Mouse (Mus musculus) CH12.LX (cell line): ENCODE data around the gene Fgd2. TPM values are rescaled to one million over a fixed set of nuclear protein-coding genes. Genes with fewer than 3 reads are reported as not detected.

Experiments used
- DNase-seq: peaks from one replicate; pipeline ENCODE4 v3.0.0-alpha.2; 2013; ENCODE audit errors: extremely low read depth
- H3K27ac ChIP-seq: 2 replicates; pipeline ENCODE4 v1.5.1; 2012; ENCODE audit warnings: low read depth, mild to moderate bottlenecking, control low read depth, moderate library complexity; ENCODE audit not compliant: insufficient read depth
- H3K27me3 ChIP-seq: replicated peaks from 2 replicates; pipeline ENCODE3; 2012; ENCODE audit warnings: inconsistent platforms
- H3K36me3 ChIP-seq, 2 experiments: replicated peaks in 1 of 2; 2 replicates each; pipeline versions ENCODE3 to v1.6.1; 2012; ENCODE audit warnings: inconsistent platforms in 1 of 2, low read length in 1 of 2, mild to moderate bottlenecking in 1 of 2, mixed read lengths in 1 of 2, moderate library complexity in 1 of 2; ENCODE audit not compliant: control insufficient read depth in 1 of 2, insufficient read depth in 1 of 2
- H3K4me1 ChIP-seq, 2 experiments: 2 replicates each; pipeline ENCODE4 v1.6.1; 2012; ENCODE audit warnings: inconsistent platforms in 1 of 2, moderate library complexity in 1 of 2; ENCODE audit not compliant: insufficient read depth in 2 of 2, control insufficient read depth in 1 of 2
- H3K4me2 ChIP-seq: 2 replicates; pipeline ENCODE4 v1.6.1; 2012; ENCODE audit warnings: low read depth, mild to moderate bottlenecking, control low read depth; ENCODE audit not compliant: poor library complexity, insufficient read depth, severe bottlenecking
- H3K4me3 ChIP-seq, 3 experiments: fragments of 150-350 bp in 1 of 3; sonication (generic) in 1 of 3; replicated peaks in 1 of 3; 2 replicates each; pipeline versions ENCODE3 to v1.5.1; 2011 to 2012; ENCODE audit warnings: low read depth in 2 of 3, low read length in 2 of 3, mild to moderate bottlenecking in 2 of 3, moderate library complexity in 2 of 3, control low read depth in 1 of 3, improper control_type of control experiment in 1 of 3, inconsistent platforms in 1 of 3, mixed read lengths in 1 of 3; ENCODE audit not compliant: poor library complexity in 1 of 3
- H3K79me2 ChIP-seq: replicated peaks from 2 replicates; pipeline ENCODE4 v1.6.1; 2012; ENCODE audit warnings: mild to moderate bottlenecking, moderate library complexity; ENCODE audit not compliant: control insufficient read depth, poor library complexity, insufficient read depth, severe bottlenecking; ENCODE audit errors: extremely low read depth
- H3K9ac ChIP-seq: 2 replicates; pipeline ENCODE4 v1.6.1; 2012; ENCODE audit warnings: low read depth, mild to moderate bottlenecking, control low read depth, moderate library complexity; ENCODE audit not compliant: insufficient read depth
- H3K9me3 ChIP-seq: replicated peaks from 2 replicates; pipeline ENCODE3; 2012; ENCODE audit warnings: low read length, inconsistent platforms, mixed read lengths
- BHLHE40 ChIP-seq: IDR thresholded peaks from 2 replicates; pipeline ENCODE4 v1.6.1; 2011; ENCODE audit warnings: mild to moderate bottlenecking, low read depth, low read length, improper control_type of control experiment
- CHD1 ChIP-seq: IDR thresholded peaks from 2 replicates; pipeline ENCODE4 v1.6.1; 2012; ENCODE audit warnings: low read depth, low read length, improper control_type of control experiment, inconsistent platforms
- E2F4 ChIP-seq: IDR thresholded peaks from 2 replicates; pipeline ENCODE4 v1.6.1; 2011; ENCODE audit warnings: low read depth, low read length, improper control_type of control experiment; ENCODE audit not compliant: insufficient replicate concordance
- ELF1 ChIP-seq: IDR thresholded peaks from 2 replicates; pipeline ENCODE4 v1.6.1; 2014; ENCODE audit warnings: low read depth, mild to moderate bottlenecking, inconsistent platforms, low read length, improper control_type of control experiment
- EP300 ChIP-seq: IDR thresholded peaks from 2 replicates; pipeline ENCODE4 v1.6.1; 2011; ENCODE audit warnings: low read length, improper control_type of control experiment
- ETS1 ChIP-seq: conservative IDR thresholded peaks from 2 replicates; pipeline ENCODE4 v1.6.1; 2012; ENCODE audit warnings: low read depth, mild to moderate bottlenecking, inconsistent platforms, low read length, improper control_type of control experiment, moderate library complexity
- GABPA ChIP-seq: IDR thresholded peaks from 2 replicates; pipeline ENCODE4 v1.6.1; 2012; ENCODE audit warnings: low read depth, low read length, improper control_type of control experiment, inconsistent platforms; ENCODE audit not compliant: insufficient replicate concordance
- HCFC1 ChIP-seq: IDR thresholded peaks from 2 replicates; pipeline ENCODE4 v1.6.1; 2012; ENCODE audit warnings: low read depth, mild to moderate bottlenecking, inconsistent platforms, low read length, improper control_type of control experiment
- IRF4 ChIP-seq: IDR thresholded peaks from 2 replicates; pipeline ENCODE4 v1.6.1; 2014; ENCODE audit warnings: low read depth, mild to moderate bottlenecking, inconsistent platforms, low read length, improper control_type of control experiment
- JUN ChIP-seq: IDR thresholded peaks from 2 replicates; pipeline ENCODE4 v1.6.1; 2011; ENCODE audit warnings: low read depth, mild to moderate bottlenecking, low read length, improper control_type of control experiment, moderate library complexity; ENCODE audit not compliant: insufficient read depth
- MAFK ChIP-seq: IDR thresholded peaks from 2 replicates; pipeline ENCODE4 v1.6.1; 2011; ENCODE audit warnings: low read length, improper control_type of control experiment; ENCODE audit not compliant: insufficient replicate concordance
- MAZ ChIP-seq: IDR thresholded peaks from 2 replicates; pipeline ENCODE4 v1.6.1; 2012; ENCODE audit warnings: low read depth, mild to moderate bottlenecking, inconsistent platforms, low read length, improper control_type of control experiment, moderate library complexity
- MXI1 ChIP-seq: IDR thresholded peaks from 2 replicates; pipeline ENCODE4 v1.6.1; 2011; ENCODE audit warnings: mild to moderate bottlenecking, low read depth, low read length, improper control_type of control experiment
- MYC ChIP-seq: IDR thresholded peaks from 2 replicates; pipeline ENCODE4 v1.6.1; 2011; ENCODE audit warnings: low read depth, mild to moderate bottlenecking, improper control_type of control experiment, low read length
- NELFE ChIP-seq: IDR thresholded peaks from 2 replicates; pipeline ENCODE4 v1.6.1; 2011; ENCODE audit warnings: low read depth, low read length, improper control_type of control experiment
- POLR2A ChIP-seq: IDR thresholded peaks from 2 replicates; pipeline ENCODE4 v1.6.1; 2011; ENCODE audit warnings: low read depth, mild to moderate bottlenecking, improper control_type of control experiment, low read length
- POLR2AphosphoS2 ChIP-seq: IDR thresholded peaks from 2 replicates; pipeline ENCODE4 v1.6.1; 2011; ENCODE audit warnings: low read depth, low read length, improper control_type of control experiment
- RCOR1 ChIP-seq: conservative IDR thresholded peaks from 2 replicates; pipeline ENCODE4 v1.6.1; 2012; ENCODE audit warnings: low read depth, mild to moderate bottlenecking, inconsistent platforms, low read length, improper control_type of control experiment
- SMC3 ChIP-seq: IDR thresholded peaks from 2 replicates; pipeline ENCODE4 v1.6.1; 2011; ENCODE audit warnings: low read depth, low read length, improper control_type of control experiment
- TBP ChIP-seq: conservative IDR thresholded peaks from 2 replicates; pipeline ENCODE4 v1.6.1; 2011; ENCODE audit warnings: low read depth, low read length, improper control_type of control experiment
- UBTF ChIP-seq: IDR thresholded peaks from 2 replicates; pipeline ENCODE4 v1.6.1; 2012; ENCODE audit warnings: low read depth, mild to moderate bottlenecking, inconsistent platforms, low read length, improper control_type of control experiment, moderate library complexity
- USF2 ChIP-seq: conservative IDR thresholded peaks from 2 replicates; pipeline ENCODE4 v1.6.1; 2011; ENCODE audit warnings: low read depth, low read length, improper control_type of control experiment
- ZNF384 ChIP-seq: IDR thresholded peaks from 2 replicates; pipeline ENCODE4 v1.6.1; 2012; ENCODE audit warnings: low read depth, low read length, improper control_type of control experiment, inconsistent platforms
- dilution Hi-C: fragments of 300-500 bp; cut with MboI; formaldehyde crosslinking; loops from 2 replicates; pipeline ENCODE4 v1.14.3; 2020; ENCODE audit warnings: low sequenced_read_pairs; ENCODE audit not compliant: extremely low pct_unique_long_range_greater_than_20kb, extremely low pct_ligation_motif_present
- in situ Hi-C: fragments of 300-500 bp; cut with MboI; formaldehyde crosslinking; loops from 3 replicates; pipeline ENCODE4 v1.14.3; 2019; ENCODE audit warnings: low sequenced_read_pairs, low pct_ligation_motif_present, low pct_unique_long_range_greater_than_20kb, mixed read lengths
- polyA plus RNA-seq: library from polyadenylated mRNA; unstranded; fragments of >175 nt; gene quantifications from 2 replicates; pipeline ENCODE4 v1.2.1, GENCODE M21; 2012; ENCODE audit warnings: low read depth; ENCODE audit not compliant: insufficient read length
- total RNA-seq, 2 experiments: library from RNA; depleted of rRNA; stranded (reverse); fragments of 300-350 nt in 1 of 2; fragments of >200 nt in 1 of 2; gene quantifications; 2 replicates each; pipeline ENCODE4 v1.2.3; 2012 to 2014

Fgd2 gene
- total and polyA plus RNA-seq, 3 experiments = 41.7 to 54.4 (median 48.3) TPM

- Histone ChIP-seq H3K9ac (no peak overlapping the region), H3K4me3 (no peak overlapping the region), H3K9me3 (no peaks in the 10 kb centered on the region), H3K36me3 (peaks cover 85 to 93% of the 10 kb centered on the region in 2 experiments), H3K4me1 (peaks cover 2 to 25% of the 10 kb centered on the region in 2 experiments), H3K27ac (no peak overlapping the region), H3K27me3 (no peaks in the 10 kb centered on the region), H3K79me2 (no peaks in the 10 kb centered on the region), H3K4me2 (no peak overlapping the region)
- in situ Hi-C loops = no loop called here
- DNase-seq = no peak
- dilution Hi-C loops = no loop called here
- TF ChIP-seq ZNF384 (no peak), UBTF (no peak), BHLHE40 (no peak), MAZ (no peak), POLR2AphosphoS2 (no peak), USF2 (no peak), CHD1 (no peak), RCOR1 (no peak), IRF4 (no peak), ETS1 (no peak), E2F4 (no peak), NELFE (no peak), JUN (no peak), POLR2A (no peak)
- TF ChIP-seq, all 38 proteins: peak for 0
Measured at GRCm38 (mm10) chr17:29336266-29336990, 24.3 kb upstream of the Fgd2 start.

- dilution Hi-C loops = no loop called here
Measured at GRCm38 (mm10) chr17:29337979-29338823, 22.5 kb upstream of the Fgd2 start.

More at GRCm38 (mm10) chr17:29337979-29338823, 22.5 kb upstream of the Fgd2 start:
- no peak for DNase-seq
- in situ Hi-C loops = no loop called here
- no peak overlapping the region for H3K4me2 ChIP-seq
- H3K27me3 ChIP-seq = no peaks in the 10 kb centered on the region
- H3K9me3 ChIP-seq = no peaks in the 10 kb centered on the region
- H3K4me1 ChIP-seq = peaks cover 11 to 38% of the 10 kb centered on the region in 2 experiments
- no peak overlapping the region for H3K27ac ChIP-seq
- no peak overlapping the region for H3K9ac ChIP-seq
- TF ChIP-seq TBP = no peak
- TF ChIP-seq MAFK = no peak
- TF ChIP-seq BHLHE40 = no peak
- no peak for TF ChIP-seq JUN
- TF ChIP-seq CHD1 = no peak
- TF ChIP-seq UBTF = no peak
- no peak for TF ChIP-seq USF2
- no peak for TF ChIP-seq ELF1
- TF ChIP-seq SMC3 = no peak
- no peak for TF ChIP-seq EP300
- no peak for TF ChIP-seq ZNF384
- no peak for TF ChIP-seq GABPA
- no peak for TF ChIP-seq MXI1
- TF ChIP-seq MYC = no peak
- no peak for TF ChIP-seq RCOR1
- no peak for TF ChIP-seq MAZ
- no peak for TF ChIP-seq HCFC1
- no peak for TF ChIP-seq POLR2AphosphoS2
- peaks cover 75 to 92% of the 10 kb centered on the region in 2 experiments for H3K36me3 ChIP-seq
- H3K79me2 ChIP-seq = no peaks in the 10 kb centered on the region
- H3K4me3 ChIP-seq = no peak overlapping the region
